Mouse (Mus musculus): ENCODE results near the gene Nfe2l2.

Gene Nfe2l2

GRCm38 (mm10) chr2:75685458-75685861 is 19.0 kb downstream of the Nfe2l2 start:
- DNase-seq (ENCODE audit: low read depth) = peak; percentile 56

GRCm38 (mm10) chr2:75684526-75684925 is 19.9 kb downstream of the Nfe2l2 start:
- peak; percentile 19 for DNase-seq (ENCODE audit: low read depth)

- peak; percentile 94 for DNase-seq (ENCODE audit: low read depth)
Measured at GRCm38 (mm10) chr2:75682978-75683709, 21.3 kb downstream of the Nfe2l2 start.

- DNase-seq (ENCODE audit: low read depth) = peak; percentile 38
Measured at GRCm38 (mm10) chr2:75681439-75681838, 23.0 kb downstream of the Nfe2l2 start.

GRCm38 (mm10) chr2:75679947-75680346 is 24.5 kb downstream of the Nfe2l2 start:
- no peak for DNase-seq (ENCODE audit: low read depth)

GRCm38 (mm10) chr2:75676567-75676966 is 27.9 kb downstream of the Nfe2l2 start:
- no peak for DNase-seq (ENCODE audit: low read depth)

- no peak for DNase-seq (ENCODE audit: low read depth)
Measured at GRCm38 (mm10) chr2:75672561-75672960, 31.9 kb downstream of the Nfe2l2 start.

- no peak for DNase-seq (ENCODE audit: low read depth)
Measured at GRCm38 (mm10) chr2:75671337-75671660, 33.1 kb downstream of the Nfe2l2 start.

GRCm38 (mm10) chr2:75670446-75671336 is 33.8 kb downstream of the Nfe2l2 start:
- no peak for DNase-seq (ENCODE audit: low read depth)

- no peak for DNase-seq (ENCODE audit: low read depth)
Measured at GRCm38 (mm10) chr2:75669491-75670445, 34.7 kb downstream of the Nfe2l2 start.

GRCm38 (mm10) chr2:75661106-75661505 is 43.3 kb downstream of the Nfe2l2 start:
- DNase-seq (ENCODE audit: low read depth) = no peak

- DNase-seq (ENCODE audit: low read depth) = peak; percentile 40
Measured at GRCm38 (mm10) chr2:75660255-75660948, 44.0 kb downstream of the Nfe2l2 start.

GRCm38 (mm10) chr2:75659629-75659960 is 44.8 kb downstream of the Nfe2l2 start:
- DNase-seq (ENCODE audit: low read depth) = peak; percentile 94

GRCm38 (mm10) chr2:75658727-75659628 is 45.5 kb downstream of the Nfe2l2 start, which contains the start of gene Hnrnpa3:
Gene Hnrnpa3, plus strand, starts transcription at chr2:75659261.
- peak; percentile 99 for DNase-seq (ENCODE audit: low read depth)

- no peak for DNase-seq (ENCODE audit: low read depth)
Measured at GRCm38 (mm10) chr2:75657907-75658691, 46.3 kb downstream of the Nfe2l2 start.

GRCm38 (mm10) chr2:75656924-75657323 is 47.5 kb downstream of the Nfe2l2 start:
- DNase-seq (ENCODE audit: low read depth) = peak; percentile 51

GRCm38 (mm10) chr2:75654679-75655078 is 49.8 kb downstream of the Nfe2l2 start:
- no peak for DNase-seq (ENCODE audit: low read depth)

GRCm38 (mm10) chr2:75653150-75653549 is 51.3 kb downstream of the Nfe2l2 start:
- DNase-seq (ENCODE audit: low read depth) = no peak

- DNase-seq (ENCODE audit: low read depth) = no peak
Measured at GRCm38 (mm10) chr2:75650437-75650836, 54.0 kb downstream of the Nfe2l2 start.

- no peak for DNase-seq (ENCODE audit: low read depth)
Measured at GRCm38 (mm10) chr2:75645251-75645650, 59.2 kb downstream of the Nfe2l2 start.
